Mouse (Mus musculus) CH12.LX (cell line): ENCODE results near the gene Ift52. TPM values are rescaled to one million over a fixed set of nuclear protein-coding genes. Genes with fewer than 3 reads are reported as not detected.

ENCODE experiments used
- DNase-seq: peaks from one replicate; pipeline ENCODE4 v3.0.0-alpha.2; 2013; ENCODE audit errors: extremely low read depth
- H3K27ac ChIP-seq: 2 replicates; pipeline ENCODE4 v1.5.1; 2012; ENCODE audit warnings: low read depth, mild to moderate bottlenecking, control low read depth, moderate library complexity; ENCODE audit not compliant: insufficient read depth
- H3K27me3 ChIP-seq: replicated peaks from 2 replicates; pipeline ENCODE3; 2012; ENCODE audit warnings: inconsistent platforms
- H3K36me3 ChIP-seq, 2 experiments: replicated peaks in 1 of 2; 2 replicates each; pipeline versions ENCODE3 to v1.6.1; 2012; ENCODE audit warnings: inconsistent platforms in 1 of 2, low read length in 1 of 2, mild to moderate bottlenecking in 1 of 2, mixed read lengths in 1 of 2, moderate library complexity in 1 of 2; ENCODE audit not compliant: control insufficient read depth in 1 of 2, insufficient read depth in 1 of 2
- H3K4me1 ChIP-seq, 2 experiments: 2 replicates each; pipeline ENCODE4 v1.6.1; 2012; ENCODE audit warnings: inconsistent platforms in 1 of 2, moderate library complexity in 1 of 2; ENCODE audit not compliant: insufficient read depth in 2 of 2, control insufficient read depth in 1 of 2
- H3K4me2 ChIP-seq: 2 replicates; pipeline ENCODE4 v1.6.1; 2012; ENCODE audit warnings: low read depth, mild to moderate bottlenecking, control low read depth; ENCODE audit not compliant: poor library complexity, insufficient read depth, severe bottlenecking
- H3K4me3 ChIP-seq, 3 experiments: fragments of 150-350 bp in 1 of 3; sonication (generic) in 1 of 3; replicated peaks in 1 of 3; 2 replicates each; pipeline versions ENCODE3 to v1.5.1; 2011 to 2012; ENCODE audit warnings: low read depth in 2 of 3, low read length in 2 of 3, mild to moderate bottlenecking in 2 of 3, moderate library complexity in 2 of 3, control low read depth in 1 of 3, improper control_type of control experiment in 1 of 3, inconsistent platforms in 1 of 3, mixed read lengths in 1 of 3; ENCODE audit not compliant: poor library complexity in 1 of 3
- H3K79me2 ChIP-seq: replicated peaks from 2 replicates; pipeline ENCODE4 v1.6.1; 2012; ENCODE audit warnings: mild to moderate bottlenecking, moderate library complexity; ENCODE audit not compliant: control insufficient read depth, poor library complexity, insufficient read depth, severe bottlenecking; ENCODE audit errors: extremely low read depth
- H3K9ac ChIP-seq: 2 replicates; pipeline ENCODE4 v1.6.1; 2012; ENCODE audit warnings: low read depth, mild to moderate bottlenecking, control low read depth, moderate library complexity; ENCODE audit not compliant: insufficient read depth
- H3K9me3 ChIP-seq: replicated peaks from 2 replicates; pipeline ENCODE3; 2012; ENCODE audit warnings: low read length, inconsistent platforms, mixed read lengths
- BHLHE40 ChIP-seq: IDR thresholded peaks from 2 replicates; pipeline ENCODE4 v1.6.1; 2011; ENCODE audit warnings: mild to moderate bottlenecking, low read depth, low read length, improper control_type of control experiment
- CTCF ChIP-seq, 2 experiments: IDR thresholded peaks in 1 of 2; conservative IDR thresholded peaks in 1 of 2; 2 replicates each; pipeline ENCODE4 v1.5.1; 2011 to 2012; ENCODE audit warnings: low read depth in 2 of 2, low read length in 2 of 2, improper control_type of control experiment in 1 of 2, inconsistent platforms in 1 of 2, mild to moderate bottlenecking in 1 of 2, moderate library complexity in 1 of 2
- E2F4 ChIP-seq: IDR thresholded peaks from 2 replicates; pipeline ENCODE4 v1.6.1; 2011; ENCODE audit warnings: low read depth, low read length, improper control_type of control experiment; ENCODE audit not compliant: insufficient replicate concordance
- EP300 ChIP-seq: IDR thresholded peaks from 2 replicates; pipeline ENCODE4 v1.6.1; 2011; ENCODE audit warnings: low read length, improper control_type of control experiment
- ETS1 ChIP-seq: conservative IDR thresholded peaks from 2 replicates; pipeline ENCODE4 v1.6.1; 2012; ENCODE audit warnings: low read depth, mild to moderate bottlenecking, inconsistent platforms, low read length, improper control_type of control experiment, moderate library complexity
- HCFC1 ChIP-seq: IDR thresholded peaks from 2 replicates; pipeline ENCODE4 v1.6.1; 2012; ENCODE audit warnings: low read depth, mild to moderate bottlenecking, inconsistent platforms, low read length, improper control_type of control experiment
- IRF4 ChIP-seq: IDR thresholded peaks from 2 replicates; pipeline ENCODE4 v1.6.1; 2014; ENCODE audit warnings: low read depth, mild to moderate bottlenecking, inconsistent platforms, low read length, improper control_type of control experiment
- JUN ChIP-seq: IDR thresholded peaks from 2 replicates; pipeline ENCODE4 v1.6.1; 2011; ENCODE audit warnings: low read depth, mild to moderate bottlenecking, low read length, improper control_type of control experiment, moderate library complexity; ENCODE audit not compliant: insufficient read depth
- JUND ChIP-seq: conservative IDR thresholded peaks from 2 replicates; pipeline ENCODE4 v1.6.1; 2011; ENCODE audit warnings: low read depth, low read length, improper control_type of control experiment
- KAT2A ChIP-seq: IDR thresholded peaks from 2 replicates; pipeline ENCODE4 v1.6.1; 2012; ENCODE audit warnings: low read length, improper control_type of control experiment, inconsistent platforms; ENCODE audit not compliant: insufficient replicate concordance
- MAZ ChIP-seq: IDR thresholded peaks from 2 replicates; pipeline ENCODE4 v1.6.1; 2012; ENCODE audit warnings: low read depth, mild to moderate bottlenecking, inconsistent platforms, low read length, improper control_type of control experiment, moderate library complexity
- MEF2A ChIP-seq: IDR thresholded peaks from 2 replicates; pipeline ENCODE4 v1.6.1; 2014; ENCODE audit warnings: low read depth, mild to moderate bottlenecking, inconsistent platforms, low read length, improper control_type of control experiment, borderline replicate concordance
- PAX5 ChIP-seq: IDR thresholded peaks from 2 replicates; pipeline ENCODE4 v1.6.1; 2012; ENCODE audit warnings: low read length, inconsistent platforms, mixed read lengths
- POLR2AphosphoS2 ChIP-seq: IDR thresholded peaks from 2 replicates; pipeline ENCODE4 v1.6.1; 2011; ENCODE audit warnings: low read depth, low read length, improper control_type of control experiment
- SMC3 ChIP-seq: IDR thresholded peaks from 2 replicates; pipeline ENCODE4 v1.6.1; 2011; ENCODE audit warnings: low read depth, low read length, improper control_type of control experiment
- TCF12 ChIP-seq: IDR thresholded peaks from 2 replicates; pipeline ENCODE4 v1.6.1; 2014; ENCODE audit warnings: low read depth, mild to moderate bottlenecking, inconsistent platforms, low read length, improper control_type of control experiment
- UBTF ChIP-seq: IDR thresholded peaks from 2 replicates; pipeline ENCODE4 v1.6.1; 2012; ENCODE audit warnings: low read depth, mild to moderate bottlenecking, inconsistent platforms, low read length, improper control_type of control experiment, moderate library complexity
- USF1 ChIP-seq: IDR thresholded peaks from 2 replicates; pipeline ENCODE4 v1.6.1; 2014; ENCODE audit warnings: low read depth, mild to moderate bottlenecking, inconsistent platforms, low read length, improper control_type of control experiment
- ZC3H11A ChIP-seq: IDR thresholded peaks from 2 replicates; pipeline ENCODE4 v1.6.1; 2012; ENCODE audit warnings: low read depth, mild to moderate bottlenecking, inconsistent platforms, low read length, improper control_type of control experiment
- dilution Hi-C: fragments of 300-500 bp; cut with MboI; formaldehyde crosslinking; loops from 2 replicates; pipeline ENCODE4 v1.14.3; 2020; ENCODE audit warnings: low sequenced_read_pairs; ENCODE audit not compliant: extremely low pct_unique_long_range_greater_than_20kb, extremely low pct_ligation_motif_present
- in situ Hi-C: fragments of 300-500 bp; cut with MboI; formaldehyde crosslinking; loops from 3 replicates; pipeline ENCODE4 v1.14.3; 2019; ENCODE audit warnings: low sequenced_read_pairs, low pct_ligation_motif_present, low pct_unique_long_range_greater_than_20kb, mixed read lengths
- polyA plus RNA-seq: library from polyadenylated mRNA; unstranded; fragments of >175 nt; gene quantifications from 2 replicates; pipeline ENCODE4 v1.2.1, GENCODE M21; 2012; ENCODE audit warnings: low read depth; ENCODE audit not compliant: insufficient read length
- total RNA-seq, 2 experiments: library from RNA; depleted of rRNA; stranded (reverse); fragments of 300-350 nt in 1 of 2; fragments of >200 nt in 1 of 2; gene quantifications; 2 replicates each; pipeline ENCODE4 v1.2.3; 2012 to 2014

Gene Ift52
- total and polyA plus RNA-seq, 3 experiments: 13.0 to 33.6 (median 14.4) TPM

GRCm38 (mm10) chr2:163082591-163082990 is 65.4 kb downstream of the Ift52 start:
- Histone ChIP-seq H3K9ac (no peak overlapping the region), H3K79me2 (no peaks in the 10 kb centered on the region), H3K4me1 (peaks cover 6 to 13% of the 10 kb centered on the region in 2 experiments)
- TF ChIP-seq IRF4: no peak
- no peak for TF ChIP-seq TCF12
- no peak for TF ChIP-seq MEF2A
- TF ChIP-seq JUND: no peak
- TF ChIP-seq JUN: no peak
- no peak for TF ChIP-seq ETS1
- TF ChIP-seq USF1: no peak
- TF ChIP-seq HCFC1: no peak
- TF ChIP-seq, all 38 proteins: peak for 0
- in situ Hi-C loops: no loop called here
- Histone ChIP-seq H3K36me3 (peaks cover 42 to 70% of the 10 kb centered on the region in 2 experiments), H3K4me2 (no peak overlapping the region), H3K9me3 (no peaks in the 10 kb centered on the region), H3K27ac (no peak overlapping the region), H3K27me3 (no peaks in the 10 kb centered on the region), H3K4me3 (no peak overlapping the region)
- dilution Hi-C loops: no loop called here
- no peak for DNase-seq

DNA sequence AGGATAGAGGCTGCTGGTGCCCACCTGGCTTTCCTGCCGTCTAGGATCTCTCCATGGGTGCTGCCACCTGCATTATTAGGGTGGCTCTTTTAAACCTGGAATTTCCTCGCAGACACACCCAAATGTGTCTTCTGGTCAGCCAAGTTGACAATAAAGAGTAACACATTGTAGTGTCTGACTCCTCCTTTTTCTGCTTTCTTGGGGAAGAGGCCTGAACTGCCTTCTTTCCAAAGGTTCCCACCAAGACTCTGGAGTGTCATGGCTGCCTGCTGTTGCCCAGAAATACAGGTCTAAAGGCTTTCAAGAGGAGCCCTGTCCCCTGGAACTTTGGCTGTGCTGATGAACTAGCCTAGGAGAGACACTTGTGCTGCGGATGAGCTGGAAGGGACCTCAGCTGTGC is 67.4 kb downstream of the Ift52 start:
- no peak overlapping the region for H3K9ac ChIP-seq

DNA sequence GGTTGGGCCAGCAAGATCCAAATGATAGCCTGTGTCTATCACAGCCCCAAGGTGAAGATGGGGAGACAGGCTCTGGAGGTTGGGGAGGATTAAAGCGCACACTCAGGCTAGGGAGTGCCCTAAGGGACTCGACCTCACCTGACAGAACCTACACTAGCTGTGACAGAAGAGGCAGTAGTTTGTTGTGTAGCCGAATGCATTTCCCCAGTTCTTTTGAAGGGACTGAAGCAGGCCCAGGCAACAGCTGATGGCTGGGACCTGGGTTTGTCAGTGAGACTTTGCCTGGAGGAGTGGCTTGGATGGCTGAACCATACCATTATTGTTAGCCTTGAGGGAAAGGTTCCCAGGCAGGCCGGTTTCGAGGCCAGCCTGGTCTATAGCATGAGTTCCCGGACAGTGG is 67.9 kb downstream of the Ift52 start:
- no peak overlapping the region for H3K4me2 ChIP-seq
- TF ChIP-seq SMC3: no peak
- in situ Hi-C loops (no loop called here), dilution Hi-C loops (no loop called here)
- H3K4me1 ChIP-seq: peaks cover 6 to 13% of the 10 kb centered on the region in 2 experiments
- H3K79me2 ChIP-seq: no peaks in the 10 kb centered on the region
- no peaks in the 10 kb centered on the region for H3K27me3 ChIP-seq
- no peak overlapping the region for H3K9ac ChIP-seq
- H3K36me3 ChIP-seq: peaks cover 24 to 48% of the 10 kb centered on the region in 2 experiments
- H3K4me3 ChIP-seq: no peak overlapping the region
- DNase-seq: no peak
- no peak overlapping the region for H3K27ac ChIP-seq
- no peaks in the 10 kb centered on the region for H3K9me3 ChIP-seq

More for the DNA sequence above, 67.4 kb downstream of the Ift52 start:
- dilution Hi-C loops (no loop called here), in situ Hi-C loops (no loop called here)
- H3K4me2 ChIP-seq: no peak overlapping the region
- TF ChIP-seq IRF4 (no peak), EP300 (no peak), POLR2AphosphoS2 (no peak), TCF12 (no peak), KAT2A (no peak), BHLHE40 (no peak), E2F4 (no peak), ZC3H11A (no peak), MAZ (no peak), UBTF (no peak), CTCF (conservative IDR thresholded peaks at IDR 0.05 in 1 of 2, IDR thresholded peaks at IDR 0.05 in 1 of 2; ENCODE audit: low read depth in 2 of 2, low read length in 2 of 2) (no peak), PAX5 (no peak), JUN (no peak)
- TF ChIP-seq, all 38 proteins: peak for 0
- Histone ChIP-seq H3K27me3 (no peaks in the 10 kb centered on the region), H3K79me2 (no peaks in the 10 kb centered on the region), H3K4me1 (peaks cover 6 to 13% of the 10 kb centered on the region in 2 experiments), H3K27ac (no peak overlapping the region), H3K4me3 (no peak overlapping the region), H3K36me3 (peaks cover 29 to 54% of the 10 kb centered on the region in 2 experiments), H3K9me3 (no peaks in the 10 kb centered on the region)
- no peak for DNase-seq
